Mouse (Mus musculus): Measurements from ENCODE around the gene Procr. TPM values are rescaled to one million over a fixed set of nuclear protein-coding genes. Genes with fewer than 3 reads are reported as not detected.

The Procr gene
- polyA plus RNA-seq, 1 experiment from 2014 or later = 4.2 TPM

- ATAC-seq (ENCODE audit: low FRiP score) = no peak
- H3K27me3 ChIP-seq (replicated peaks) = no peaks in the 10 kb centered on the region
- H3K4me3 ChIP-seq (replicated peaks) = no peak overlapping the region
- WGBS = 67% methylated on average over 14 of the region's 14 CpGs
- H3K9me3 ChIP-seq (replicated peaks) = no peaks in the 10 kb centered on the region
- no peak overlapping the region for H3K9ac ChIP-seq (replicated peaks)
- no peak overlapping the region for H3K4me2 ChIP-seq
- no peaks in the 10 kb centered on the region for H3K36me3 ChIP-seq
- no peak overlapping the region for H3K27ac ChIP-seq (replicated peaks)
- H3K4me1 ChIP-seq = no peaks in the 10 kb centered on the region
Measured at GRCm38 (mm10) chr2:155756855-155757566, 6.1 kb downstream of the Procr start.

- ATAC-seq (ENCODE audit: low FRiP score) = peak; percentile 61; the same call in 1 of the 2 replicates
Measured at GRCm38 (mm10) chr2:155764679-155765418, 13.9 kb downstream of the Procr start.

GRCm38 (mm10) chr2:155773664-155774063, 22.7 kb downstream of the Procr start:
- H3K9me3 ChIP-seq (replicated peaks) = no peaks in the 10 kb centered on the region
- no peak overlapping the region for H3K4me2 ChIP-seq
- H3K4me1 ChIP-seq = peaks cover 36% of the 10 kb centered on the region
- H3K4me3 ChIP-seq (replicated peaks) = no peak overlapping the region
- peaks cover 16% of the 10 kb centered on the region for H3K27me3 ChIP-seq (replicated peaks)
- no peaks in the 10 kb centered on the region for H3K36me3 ChIP-seq
- 70% methylated on average over 4 of the region's 4 CpGs for WGBS
- no peak overlapping the region for H3K9ac ChIP-seq (replicated peaks)
- no peak for ATAC-seq (ENCODE audit: low FRiP score)
- no peak overlapping the region for H3K27ac ChIP-seq (replicated peaks)

More at GRCm38 (mm10) chr2:155764679-155765418, 13.9 kb downstream of the Procr start:
- WGBS = 54% methylated on average over 13 of the region's 13 CpGs
- Histone ChIP-seq H3K9me3 (replicated peaks) (no peaks in the 10 kb centered on the region), H3K4me3 (replicated peaks) (no peak overlapping the region), H3K27ac (replicated peaks) (no peak overlapping the region), H3K4me2 (no peak overlapping the region), H3K4me1 (no peaks in the 10 kb centered on the region), H3K36me3 (no peaks in the 10 kb centered on the region), H3K9ac (replicated peaks) (no peak overlapping the region), H3K27me3 (replicated peaks) (peaks cover 3% of the 10 kb centered on the region; the same call in 1 of the 2 replicates)

GRCm38 (mm10) chr2:155774261-155774926, 23.5 kb downstream of the Procr start:
- H3K9ac ChIP-seq (replicated peaks) = peak overlapping the region; percentile 84; the same call in 1 of the 2 replicates
- H3K9me3 ChIP-seq (replicated peaks) = no peaks in the 10 kb centered on the region
- peak overlapping the region; percentile 79 for H3K4me3 ChIP-seq (replicated peaks)
- peaks cover 41% of the 10 kb centered on the region for H3K4me1 ChIP-seq
- ATAC-seq (ENCODE audit: low FRiP score) = no peak
- peak overlapping the region; percentile 83 for H3K4me2 ChIP-seq
- H3K36me3 ChIP-seq = no peaks in the 10 kb centered on the region
- 50% methylated on average over 11 of the region's 11 CpGs for WGBS
- H3K27me3 ChIP-seq (replicated peaks) = peaks cover 16% of the 10 kb centered on the region
- no peak overlapping the region; the same call in 1 of the 2 replicates for H3K27ac ChIP-seq (replicated peaks)

- Histone ChIP-seq H3K4me2 (peak within 1 kb of the TSS; percentile 83), H3K36me3 (no peaks in the 10 kb centered on the region), H3K27me3 (replicated peaks) (peaks cover 16% of the 10 kb centered on the region), H3K27ac (replicated peaks) (peak within 1 kb of the TSS; percentile 87), H3K4me3 (replicated peaks) (peak within 1 kb of the TSS; percentile 79), H3K9me3 (replicated peaks) (no peaks in the 10 kb centered on the region), H3K4me1 (peaks cover 47% of the 10 kb centered on the region), H3K9ac (replicated peaks) (peak within 1 kb of the TSS; percentile 84)
- WGBS = 1% methylated on average over 68 of the region's 100 CpGs
- ATAC-seq (ENCODE audit: low FRiP score) = no peak
Measured at GRCm38 (mm10) chr2:155774927-155775684, 24.2 kb downstream of the Procr start, which contains the start of gene Mmp24. Mmp24 (plus strand) TSS chr2:155775342.

- H3K27me3 ChIP-seq (replicated peaks) = peaks cover 16% of the 10 kb centered on the region
- peak overlapping the region; percentile 84 for H3K9ac ChIP-seq (replicated peaks)
- H3K27ac ChIP-seq (replicated peaks) = peak overlapping the region; percentile 87
- peaks cover 47% of the 10 kb centered on the region for H3K4me1 ChIP-seq
- H3K4me2 ChIP-seq = peak overlapping the region; percentile 83
- no peaks in the 10 kb centered on the region for H3K9me3 ChIP-seq (replicated peaks)
- whole genome bisulfite sequencing = under 1% methylated on average over 39 of the region's 44 CpGs
- peak overlapping the region; percentile 79 for H3K4me3 ChIP-seq (replicated peaks)
- H3K36me3 ChIP-seq = no peaks in the 10 kb centered on the region
- ATAC-seq (ENCODE audit: low FRiP score) = peak; percentile 82
Measured at GRCm38 (mm10) chr2:155775685-155776263, 24.9 kb downstream of the Procr start.

- no peak overlapping the region; the same call in 1 of the 2 replicates for H3K9ac ChIP-seq (replicated peaks)
Measured at GRCm38 (mm10) chr2:155776824-155777687, 26.1 kb downstream of the Procr start.

GRCm38 (mm10) chr2:155777688-155777985, 26.7 kb downstream of the Procr start:
- H3K27ac ChIP-seq (replicated peaks) = no peak overlapping the region
- H3K9ac ChIP-seq (replicated peaks) = no peak overlapping the region; the same call in 1 of the 2 replicates
- no peak overlapping the region for H3K4me3 ChIP-seq (replicated peaks)
- peaks cover 47% of the 10 kb centered on the region for H3K4me1 ChIP-seq
- no peak for ATAC-seq (ENCODE audit: low FRiP score)
- peaks cover 16% of the 10 kb centered on the region for H3K27me3 ChIP-seq (replicated peaks)
- WGBS = 35% methylated on average over 4 of the region's 4 CpGs
- H3K36me3 ChIP-seq = no peaks in the 10 kb centered on the region
- no peaks in the 10 kb centered on the region for H3K9me3 ChIP-seq (replicated peaks)
- H3K4me2 ChIP-seq = peak overlapping the region; percentile 83

More at GRCm38 (mm10) chr2:155776824-155777687, 26.1 kb downstream of the Procr start:
- 65% methylated on average over 10 of the region's 10 CpGs for WGBS
- Histone ChIP-seq H3K4me3 (replicated peaks) (peak overlapping the region; percentile 79; the same call in 1 of the 2 replicates), H3K9me3 (replicated peaks) (no peaks in the 10 kb centered on the region), H3K4me2 (peak overlapping the region; percentile 83), H3K27ac (replicated peaks) (no peak overlapping the region), H3K27me3 (replicated peaks) (peaks cover 16% of the 10 kb centered on the region), H3K36me3 (no peaks in the 10 kb centered on the region), H3K4me1 (peaks cover 47% of the 10 kb centered on the region)
- no peak for ATAC-seq (ENCODE audit: low FRiP score)

GRCm38 (mm10) chr2:155778004-155778403, 27.1 kb downstream of the Procr start:
- no peaks in the 10 kb centered on the region for H3K9me3 ChIP-seq (replicated peaks)
- H3K36me3 ChIP-seq = no peaks in the 10 kb centered on the region
- no peak for ATAC-seq (ENCODE audit: low FRiP score)
- no peak overlapping the region for H3K9ac ChIP-seq (replicated peaks)
- peak overlapping the region; percentile 83 for H3K4me2 ChIP-seq
- peaks cover 13% of the 10 kb centered on the region for H3K27me3 ChIP-seq (replicated peaks)
- peaks cover 47% of the 10 kb centered on the region for H3K4me1 ChIP-seq
- H3K27ac ChIP-seq (replicated peaks) = no peak overlapping the region
- WGBS = 48% methylated on average over 6 of the region's 6 CpGs
- no peak overlapping the region for H3K4me3 ChIP-seq (replicated peaks)

DNA sequence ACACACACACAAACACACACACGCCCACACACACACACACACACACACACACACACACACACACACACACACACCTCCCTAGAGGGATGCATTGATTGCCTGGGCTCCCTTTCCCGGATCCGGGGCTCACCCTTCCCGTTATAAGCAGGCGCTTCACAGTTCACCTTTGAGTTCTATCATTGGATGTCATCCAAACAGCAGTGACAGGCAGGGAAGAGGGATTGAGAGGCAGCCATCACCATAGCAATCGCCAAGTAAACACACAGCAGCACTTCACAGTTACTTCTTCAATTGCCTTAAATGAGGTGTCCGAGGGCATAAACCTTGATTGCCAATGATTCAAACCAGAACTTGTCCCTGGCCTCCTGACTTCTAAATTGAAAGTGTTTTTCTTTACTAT, 28.1 kb downstream of the Procr start:
- 40% methylated on average over 7 of the region's 7 CpGs for WGBS
- Histone ChIP-seq H3K27ac (replicated peaks) (no peak overlapping the region), H3K27me3 (replicated peaks) (0 out of 2 replicates have a peak, but pooled peaks cover 6% of the 10 kb centered on the region), H3K4me1 (peaks cover 47% of the 10 kb centered on the region), H3K36me3 (no peaks in the 10 kb centered on the region), H3K4me2 (no peak overlapping the region), H3K9me3 (replicated peaks) (no peaks in the 10 kb centered on the region), H3K9ac (replicated peaks) (no peak overlapping the region), H3K4me3 (replicated peaks) (no peak overlapping the region)
- ATAC-seq (ENCODE audit: low FRiP score) = no peak

Measured in neural tube, embryonic 15.5 days (tissue).